16 mouse cellular contexts compared by ENCODE assay signal in genomic region chr2:158833645-158834044, GRCm38 (mm10). TPM values are rescaled to one million over a fixed set of nuclear protein-coding genes. Genes with fewer than 3 reads are reported as not detected.
DNase-seq lines count a peak whose midpoint lies in the region; ATAC-seq and TF ChIP-seq lines count a peak whose summit lies in the region.
"Had no signal": no experiment of that assay in that cellular context is flagged by ENCODE, and none has a peak within 500 bp of the region (broad histone marks: within the 10 kb centered on the region; RNA-seq: fewer than 3 reads in every experiment).

No protein-coding gene starts in this region.

- peaks cover 80% of the 10 kb centered on the region for H3K36me3 ChIP-seq in embryonic facial prominence, embryonic 13.5 days
- peaks cover 96% of the 10 kb centered on the region for H3K36me3 ChIP-seq in embryonic facial prominence, embryonic 10.5 days (replicated peaks)
- peaks cover 31% of the 10 kb centered on the region for H3K36me3 ChIP-seq in hindbrain, postnatal 0 days (ENCODE audit: insufficient read depth, low read length)
- peaks cover 35% of the 10 kb centered on the region for H3K36me3 ChIP-seq in stomach, embryonic 15.5 days

- WGBS in embryonic facial prominence, embryonic 13.5 days, result 74% methylated on average over 2 of the region's 2 CpGs
- WGBS in embryonic facial prominence, embryonic 10.5 days, result 79% methylated on average over 2 of the region's 2 CpGs
- 44% methylated on average over 2 of the region's 2 CpGs for WGBS in hindbrain, postnatal 0 days
- 66% methylated on average over 2 of the region's 2 CpGs for WGBS in stomach, embryonic 15.5 days

- H3K27ac ChIP-seq in embryonic facial prominence, embryonic 13.5 days, result 0 out of 2 replicates have a peak overlapping the region, but pooled peaks have one; percentile 11
- H3K27ac ChIP-seq in embryonic facial prominence, embryonic 10.5 days (replicated peaks), result no peak overlapping the region
- peak overlapping the region; percentile 53; the same call in 1 of the 2 replicates for H3K27ac ChIP-seq in left cerebral cortex, adult 2 months
- peak overlapping the region; percentile 71 for H3K27ac ChIP-seq in hindbrain, postnatal 0 days
- H3K27ac ChIP-seq in stomach, embryonic 15.5 days, result 0 out of 2 replicates have a peak overlapping the region, but pooled peaks have one; percentile 24
- H3K27ac ChIP-seq: limb, embryonic 10.5 days; macrophage had no signal

- H3K4me1 ChIP-seq in embryonic facial prominence, embryonic 13.5 days, result peaks cover 8% of the 10 kb centered on the region
- H3K4me1 ChIP-seq in embryonic facial prominence, embryonic 10.5 days, result 0 out of 2 replicates have a peak, but pooled peaks cover 3% of the 10 kb centered on the region
- no peaks in the 10 kb centered on the region for H3K4me1 ChIP-seq in hindbrain, postnatal 0 days (ENCODE audit: insufficient read depth, low read length)
- H3K4me1 ChIP-seq in stomach, embryonic 15.5 days, result no peaks in the 10 kb centered on the region
- H3K4me1 ChIP-seq: limb, embryonic 10.5 days had no signal

- H3K4me2 ChIP-seq in embryonic facial prominence, embryonic 13.5 days, result no peak overlapping the region
- H3K4me2 ChIP-seq in hindbrain, postnatal 0 days (ENCODE audit: low read depth, low read length), result no peak overlapping the region
- H3K4me2 ChIP-seq in stomach, embryonic 15.5 days, result no peak overlapping the region
- H3K4me2 ChIP-seq: liver, embryonic 11.5 days; lung, embryonic 14.5 days had no signal

- no peak for ATAC-seq in embryonic facial prominence, embryonic 13.5 days (ENCODE audit: insufficient number of reproducible peaks, insufficient read depth, low FRiP score, low TSS enrichment, low read depth)
- ATAC-seq in hindbrain, postnatal 0 days, result peak; percentile 78
- no peak for ATAC-seq in stomach, embryonic 15.5 days (ENCODE audit: insufficient read depth, low FRiP score, low read depth)
- ATAC-seq: inflammation-experienced regulatory T-cells, adult 6 months had no signal

- no peak for TF ChIP-seq CTCF in left cerebral cortex, adult 2 months (IDR thresholded peaks at IDR 0.05)
- TF ChIP-seq CTCF in hindbrain, postnatal 0 days (IDR thresholded peaks at IDR 0.05; ENCODE audit: low read depth), result no peak

- H3K9me3 ChIP-seq in embryonic facial prominence, embryonic 13.5 days, result no peaks in the 10 kb centered on the region
- H3K9me3 ChIP-seq in embryonic facial prominence, embryonic 10.5 days, result no peaks in the 10 kb centered on the region
- no peaks in the 10 kb centered on the region for H3K9me3 ChIP-seq in hindbrain, postnatal 0 days (ENCODE audit: low read length)
- no peaks in the 10 kb centered on the region for H3K9me3 ChIP-seq in stomach, embryonic 15.5 days
- H3K9me3 ChIP-seq: limb, embryonic 10.5 days had no signal

- no peaks in the 10 kb centered on the region for H3K27me3 ChIP-seq in embryonic facial prominence, embryonic 13.5 days
- H3K27me3 ChIP-seq in embryonic facial prominence, embryonic 10.5 days (replicated peaks; ENCODE audit: low read depth, poor library complexity, severe bottlenecking), result no peaks in the 10 kb centered on the region
- H3K27me3 ChIP-seq in hindbrain, postnatal 0 days (ENCODE audit: insufficient read depth, low read length), result no peaks in the 10 kb centered on the region
- no peaks in the 10 kb centered on the region for H3K27me3 ChIP-seq in stomach, embryonic 15.5 days (replicated peaks)

- H3K4me3 ChIP-seq in embryonic facial prominence, embryonic 13.5 days, result no peak overlapping the region
- H3K4me3 ChIP-seq in embryonic facial prominence, embryonic 10.5 days, result no peak overlapping the region
- H3K4me3 ChIP-seq in left cerebral cortex, adult 2 months, result no peak overlapping the region
- no peak overlapping the region for H3K4me3 ChIP-seq in hindbrain, postnatal 0 days (ENCODE audit: low read length)
- no peak overlapping the region for H3K4me3 ChIP-seq in stomach, embryonic 15.5 days (replicated peaks)
- H3K4me3 ChIP-seq: limb, embryonic 10.5 days had no signal

- no peak for DNase-seq in embryonic facial prominence, embryonic 10.5 days (ENCODE audit: low spot score)
- no peak for DNase-seq in left cerebral cortex, adult 2 months (ENCODE audit: extremely low spot score in 1 of 2, low spot score in 2 of 2)
- DNase-seq in left cerebral cortex, postnatal 36 days (ENCODE audit: low spot score in 2 of 2), result no peak
- peak; percentile 56 for DNase-seq in hindbrain, postnatal 0 days (ENCODE audit: low spot score)
- DNase-seq in ovary, postnatal 14 days (ENCODE audit: low spot score), result no peak
- no peak for DNase-seq in gastrocnemius, postnatal 10 days
- DNase-seq: cerebellum, postnatal 25 days; gastrocnemius, postnatal 14 days; lung, embryonic 14.5 days; thymus, postnatal 14 days had no signal

- no peak overlapping the region for H3K9ac ChIP-seq in embryonic facial prominence, embryonic 13.5 days
- H3K9ac ChIP-seq in hindbrain, postnatal 0 days (replicated peaks; ENCODE audit: low read length), result no peak overlapping the region
- H3K9ac ChIP-seq in stomach, embryonic 15.5 days, result no peak overlapping the region
- H3K9ac ChIP-seq: lung, embryonic 14.5 days had no signal

- intact Hi-C loops in left cerebral cortex, adult 2 months (cut with DNase I), result no loop called here
- intact Hi-C loops in left cerebral cortex, postnatal 36 days (cut with DNase I), result no loop called here

RNA-seq across cellular contexts. Expression of gene Dhx35, which starts 39.0 kb away (rescaled TPM):
- polyA plus RNA-seq in embryonic facial prominence, embryonic 13.5 days (2015; fragmentation: Nextera tagmentation; extraction: Ambion mirVana), result 15.1 and 16.5 TPM in 2 replicates
- 16.4 and 18.2 TPM in 2 replicates for polyA plus RNA-seq in embryonic facial prominence, embryonic 10.5 days (2016; fragmentation: Nextera tagmentation; extraction: Ambion mirVana)
- 10 to 100 TPM; 20.6 to 20.9 TPM for total RNA-seq in left cerebral cortex, adult 2 months (2021)
- total RNA-seq in left cerebral cortex, postnatal 36 days (2021), result 10 to 100 TPM; 15.7 to 17.4 TPM
- total RNA-seq in hindbrain, postnatal 0 days (2014; rRNA removed), result 23.8 and 30.7 TPM in 2 replicates
- polyA plus RNA-seq in hindbrain, postnatal 0 days (2015; fragmentation: Nextera tagmentation; extraction: Ambion mirVana), result 10.0 and 10.8 TPM in 2 replicates
- 11.7 and 12.0 TPM in 2 replicates for polyA plus RNA-seq in stomach, embryonic 15.5 days (2015; fragmentation: Nextera tagmentation; extraction: Ambion mirVana)
- total RNA-seq in gastrocnemius, postnatal 10 days (2021), result 10 to 100 TPM in 1 of 2 experiments, 1 to 10 TPM in 1; 8.2 to 12.9 TPM
